Mouse (Mus musculus): Measurements from ENCODE around the gene Ttc27.

The Ttc27 gene

DNA sequence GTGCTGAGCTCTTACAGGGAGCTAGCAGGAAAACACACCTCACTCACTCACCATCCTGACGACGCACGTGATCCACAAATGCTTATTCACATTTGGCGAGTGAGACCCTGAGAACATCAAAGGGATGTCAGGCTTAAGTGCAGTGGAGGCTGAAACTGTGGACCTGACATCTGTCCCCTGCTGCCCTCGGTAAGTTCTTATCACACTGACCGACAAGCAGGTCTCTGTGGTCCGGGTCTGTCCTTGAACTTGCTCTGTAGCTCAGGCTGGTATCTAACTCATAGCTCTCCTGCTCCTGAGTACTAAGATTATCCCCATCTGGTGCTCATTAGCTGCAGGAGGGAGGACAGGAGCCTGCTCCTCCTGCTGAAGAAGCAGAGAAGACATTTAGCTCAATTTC, 162.2 kb downstream of the Ttc27 start:
- DNase-seq (ENCODE audit: low read depth) = no peak

- no peak for DNase-seq (ENCODE audit: low read depth)
These were observed 169.5 kb downstream of the Ttc27 start for GRCm38 (mm10) chr17:74887039-74887438.

- no peak for DNase-seq (ENCODE audit: low read depth)
These were observed 171.5 kb downstream of the Ttc27 start for GRCm38 (mm10) chr17:74888836-74889534.

GRCm38 (mm10) chr17:74889535-74890117, 172.1 kb downstream of the Ttc27 start:
- no peak for DNase-seq (ENCODE audit: low read depth)

DNA sequence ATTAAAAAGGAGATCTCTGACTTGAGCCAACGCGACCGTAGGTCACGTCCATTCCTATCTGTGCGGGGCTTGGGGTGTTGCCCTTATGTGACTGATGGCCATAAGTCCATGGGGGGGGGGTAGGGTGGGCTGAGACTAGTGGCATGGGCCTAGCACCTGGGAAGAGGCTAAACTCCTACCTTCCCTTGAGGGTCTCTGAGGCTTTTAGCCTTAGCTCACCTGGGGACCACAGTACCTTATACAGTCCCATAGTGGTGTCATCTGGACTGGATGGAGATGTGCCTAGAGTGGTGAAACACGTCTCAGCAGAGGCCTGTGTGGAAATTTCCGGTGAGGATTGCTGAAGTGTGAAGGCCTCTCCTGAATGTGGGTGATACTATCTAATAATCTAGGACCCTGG, 184.9 kb downstream of the Ttc27 start:
- DNase-seq (ENCODE audit: low read depth) = no peak

- DNase-seq (ENCODE audit: low read depth) = no peak
These were observed 186.1 kb downstream of the Ttc27 start for GRCm38 (mm10) chr17:74903411-74904331.

DNA sequence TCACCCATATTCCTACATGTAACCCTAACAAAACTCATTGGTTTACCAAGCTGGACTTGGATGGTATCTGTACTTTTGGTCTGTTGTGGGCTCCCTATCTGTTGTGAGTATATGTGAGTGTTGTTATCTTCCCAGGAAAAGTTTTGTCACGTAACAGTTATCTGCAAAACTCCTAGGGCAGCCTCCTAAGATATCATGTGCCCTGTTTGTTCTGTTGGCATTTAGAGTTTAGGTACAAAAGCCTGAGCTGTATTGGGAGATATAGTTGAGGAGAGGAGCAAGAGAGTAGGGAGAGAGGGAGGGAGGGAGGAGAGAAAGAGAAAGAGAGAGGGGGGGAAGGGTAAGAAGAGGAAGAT, 186.8 kb downstream of the Ttc27 start:
- DNase-seq (ENCODE audit: low read depth) = no peak

- DNase-seq (ENCODE audit: low read depth) = no peak
These were observed 187.4 kb downstream of the Ttc27 start for GRCm38 (mm10) chr17:74904956-74905355.

- DNase-seq (ENCODE audit: low read depth) = no peak
These were observed 195.5 kb downstream of the Ttc27 start for GRCm38 (mm10) chr17:74912995-74913394.
